Mouse (Mus musculus) cortical plate, adult 2 months (tissue): Measurements from ENCODE around the gene Pyroxd2.

Experiments used
- CTCF ChIP-seq: fragments of 200-500 bp; IDR thresholded peaks from 2 replicates; pipeline ENCODE4 v1.5.1; 2011; ENCODE audit warnings: mild to moderate bottlenecking, control low read depth, low read length; ENCODE audit not compliant: insufficient read depth; ENCODE audit errors: extremely low read depth
- POLR2A ChIP-seq: fragments of 200-500 bp; IDR thresholded peaks from 2 replicates; pipeline ENCODE4 v1.6.1; 2011; ENCODE audit warnings: mild to moderate bottlenecking, low read length, control low read depth; ENCODE audit not compliant: insufficient read depth; ENCODE audit errors: extremely low read depth

DNA sequence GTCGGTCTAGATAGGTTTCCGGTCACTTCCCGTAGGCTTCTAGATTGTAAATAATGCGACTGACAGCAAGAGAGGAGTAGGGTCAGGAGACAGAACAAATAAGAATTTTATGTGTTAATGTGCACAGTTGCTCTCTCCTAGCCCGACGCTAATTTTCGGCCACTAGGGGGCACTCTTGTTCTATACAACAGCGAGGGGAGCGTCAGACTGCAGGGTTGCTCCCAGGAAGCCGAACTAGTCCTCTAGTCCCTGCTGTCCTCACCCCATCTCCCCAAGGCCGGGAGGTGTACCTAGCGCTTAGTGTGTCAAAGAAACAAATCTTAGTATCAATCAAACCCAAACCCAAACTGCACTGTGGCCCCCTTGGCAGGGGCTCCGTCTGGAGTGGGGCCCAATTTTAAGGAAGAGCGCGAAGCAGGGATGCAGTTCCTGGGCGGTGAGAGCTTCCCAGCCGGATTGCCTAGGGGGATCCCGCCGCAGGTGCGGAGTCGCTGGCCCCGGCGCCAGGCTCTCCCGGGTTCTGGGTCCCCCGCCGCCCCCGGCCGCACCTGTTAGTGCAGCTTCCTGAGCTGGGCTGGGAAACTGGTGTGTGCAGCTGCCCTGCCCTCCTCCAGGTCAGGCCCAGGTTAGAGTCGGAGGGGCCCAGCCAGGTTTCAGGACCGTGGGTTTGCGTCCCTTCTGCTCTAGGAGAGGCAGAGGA, 42.5 kb upstream of the Pyroxd2 start:
- TF ChIP-seq CTCF (peak; percentile 90), POLR2A (no peak)
